Mouse (Mus musculus) G1E (cell line): ENCODE data around the gene Map3k15. TPM values are rescaled to one million over a fixed set of nuclear protein-coding genes. Genes with fewer than 3 reads are reported as not detected.

ENCODE experiments used
- ATAC-seq: 2 replicates; pipeline ENCODE4 v1.8.0; 2016; ENCODE audit warnings: mild to moderate bottlenecking; ENCODE audit not compliant: insufficient number of reproducible peaks, poor library complexity, low FRiP score, severe bottlenecking; ENCODE audit errors: extremely low read depth
- DNase-seq: peaks from one replicate; pipeline ENCODE4 v3.0.0; 2012; ENCODE audit warnings: low spot score
- H3K27me3 ChIP-seq: 2 replicates; pipeline ENCODE4 v1.6.1; 2012; ENCODE audit warnings: mild to moderate bottlenecking, low read length, inconsistent platforms; ENCODE audit not compliant: insufficient read depth
- H3K36me3 ChIP-seq: replicated peaks from 2 replicates; pipeline ENCODE3; 2012; ENCODE audit warnings: mild to moderate bottlenecking, inconsistent platforms
- H3K4me1 ChIP-seq: 2 replicates; pipeline ENCODE4 v1.6.1; 2012; ENCODE audit warnings: low read depth, low read length, inconsistent platforms, mixed read lengths; ENCODE audit not compliant: insufficient read depth
- H3K4me3 ChIP-seq: 2 replicates; pipeline ENCODE4 v1.5.1; 2012; ENCODE audit warnings: low read depth, mild to moderate bottlenecking, inconsistent platforms, low read length, moderate library complexity, mixed read lengths
- H3K9me3 ChIP-seq: replicated peaks from 2 replicates; pipeline ENCODE4 v1.6.1; 2012; ENCODE audit warnings: inconsistent platforms
- CTCF ChIP-seq: IDR thresholded peaks from 2 replicates; pipeline ENCODE4 v1.5.1; 2012; ENCODE audit warnings: low read depth, low read length, inconsistent platforms, mixed read lengths
- GATA1 ChIP-seq: IDR thresholded peaks from 2 replicates; pipeline ENCODE4 v1.6.1; 2012; ENCODE audit warnings: borderline replicate concordance, low read length, inconsistent platforms, mixed read lengths
- GATA2 ChIP-seq: IDR thresholded peaks from 2 replicates; pipeline ENCODE4 v1.6.1; 2012; ENCODE audit warnings: low read depth, low read length, inconsistent platforms, borderline replicate concordance
- POLR2AphosphoS5 ChIP-seq: IDR thresholded peaks from 2 replicates; pipeline ENCODE4 v1.6.1; 2012; ENCODE audit warnings: low read depth, low read length, inconsistent platforms; ENCODE audit not compliant: insufficient replicate concordance
- TAL1 ChIP-seq: conservative IDR thresholded peaks from 2 replicates; pipeline ENCODE4 v1.6.1; 2012; ENCODE audit warnings: low read depth, low read length, inconsistent platforms, mixed read lengths
- polyA plus RNA-seq: library from polyadenylated mRNA; stranded (reverse); fragments of >175 nt; gene quantifications from 2 replicates; pipeline ENCODE4 v1.2.3, GENCODE M21; 2012
- total RNA-seq, 2 experiments: library from RNA; stranded (forward) in 1 of 2; stranded (reverse) in 1 of 2; fragments of 200-1000 nt in 1 of 2; fragments of >200 nt in 1 of 2; fragmentation: Nextera tagmentation in 1 of 2; gene quantifications; 2 replicates each; pipeline ENCODE4 v1.2.3; 2014 to 2017

The Map3k15 gene
- 0.19 TPM in 1 of 2 replicates, not detected in the other for total RNA-seq (2014; fragmentation: Nextera tagmentation)
- total RNA-seq (2017), result 0.33 and 0.52 TPM in 2 replicates
- not detected in 2 replicates for polyA plus RNA-seq

GRCm38 (mm10) chrX:159988002-159988960 is at the start of gene Map3k15:
Gene Map3k15 (plus strand): TSS chrX:159988433.
- no peaks in the 10 kb centered on the region for H3K9me3 ChIP-seq
- ATAC-seq (no peak), DNase-seq (no peak)

DNA sequence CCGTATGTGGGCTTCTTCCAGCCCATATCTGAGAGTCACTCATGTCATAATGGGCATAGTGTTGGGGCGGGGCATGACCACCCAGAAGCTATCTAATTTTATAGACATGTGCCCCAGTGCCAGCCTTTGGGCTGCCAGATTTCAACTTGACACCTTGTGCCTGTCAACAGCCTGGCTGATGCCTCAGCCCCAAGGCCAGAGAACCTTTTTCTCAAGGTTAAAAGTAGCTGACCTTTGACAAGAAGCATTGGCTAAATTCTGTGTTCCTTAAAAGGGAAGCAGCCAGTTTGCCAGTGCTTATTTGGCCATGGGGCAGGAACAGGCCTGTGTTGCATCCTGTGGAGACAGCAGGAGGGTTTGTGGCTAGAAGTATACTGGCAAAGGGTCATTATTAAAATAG is 45.7 kb upstream of the Map3k15 start:
- ATAC-seq, result no peak
- Histone ChIP-seq H3K4me1 (no peaks in the 10 kb centered on the region), H3K27me3 (no peaks in the 10 kb centered on the region), H3K9me3 (no peaks in the 10 kb centered on the region), H3K4me3 (no peak overlapping the region), H3K36me3 (peaks cover 27% of the 10 kb centered on the region)
- DNase-seq, result no peak
- TF ChIP-seq POLR2AphosphoS5 (no peak), GATA2 (no peak), CTCF (no peak), GATA1 (no peak), TAL1 (no peak)

More at GRCm38 (mm10) chrX:159988002-159988960, at the start of gene Map3k15:
- Histone ChIP-seq H3K27me3 (0 out of 2 replicates have a peak, but pooled peaks cover 2% of the 10 kb centered on the region), H3K4me1 (no peaks in the 10 kb centered on the region), H3K4me3 (no peak within 1 kb of the TSS), H3K36me3 (no peaks in the 10 kb centered on the region)
- TF ChIP-seq TAL1, result no peak
- TF ChIP-seq GATA2, result no peak
- no peak for TF ChIP-seq CTCF
- TF ChIP-seq GATA1, result no peak
- no peak for TF ChIP-seq POLR2AphosphoS5

DNA sequence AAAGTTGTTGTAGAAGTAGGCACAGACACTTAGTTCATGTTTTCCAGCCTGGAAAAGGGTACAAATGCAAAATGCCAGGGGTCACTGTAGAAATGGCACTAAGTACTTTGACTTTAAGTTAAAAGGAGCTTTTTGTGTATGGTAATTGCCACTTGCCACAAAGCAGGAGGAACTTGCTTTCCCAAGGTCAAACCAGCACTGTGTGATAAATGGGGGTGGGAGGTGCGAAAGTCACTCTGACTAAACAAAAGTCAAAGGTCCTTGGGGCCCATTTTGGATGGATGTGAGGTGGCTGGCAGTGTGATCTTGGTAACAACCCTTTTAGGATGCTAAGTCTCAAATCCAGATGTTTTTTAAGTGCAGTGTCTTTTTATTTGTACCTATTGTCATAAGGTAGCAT is 44.6 kb upstream of the Map3k15 start:
- Histone ChIP-seq H3K9me3 (no peaks in the 10 kb centered on the region), H3K27me3 (no peaks in the 10 kb centered on the region), H3K4me3 (no peak overlapping the region), H3K36me3 (peaks cover 27% of the 10 kb centered on the region), H3K4me1 (no peaks in the 10 kb centered on the region)
- ATAC-seq, result no peak
- no peak for TF ChIP-seq CTCF
- no peak for DNase-seq

GRCm38 (mm10) chrX:159953546-159954429 is 34.4 kb upstream of the Map3k15 start:
- peaks cover 50% of the 10 kb centered on the region for H3K36me3 ChIP-seq
- H3K9me3 ChIP-seq, result no peaks in the 10 kb centered on the region
- ATAC-seq (no peak), DNase-seq (no peak)
- no peak for TF ChIP-seq CTCF
- TF ChIP-seq GATA2, result no peak
- TF ChIP-seq GATA1, result no peak
- TF ChIP-seq TAL1, result no peak
- TF ChIP-seq POLR2AphosphoS5, result no peak
- no peaks in the 10 kb centered on the region for H3K4me1 ChIP-seq
- no peak overlapping the region for H3K4me3 ChIP-seq
- H3K27me3 ChIP-seq, result no peaks in the 10 kb centered on the region

- Histone ChIP-seq H3K9me3 (no peaks in the 10 kb centered on the region), H3K4me3 (no peak overlapping the region), H3K36me3 (peaks cover 51% of the 10 kb centered on the region), H3K27me3 (no peaks in the 10 kb centered on the region), H3K4me1 (no peaks in the 10 kb centered on the region)
- DNase-seq, result no peak
- TF ChIP-seq GATA2 (no peak), POLR2AphosphoS5 (no peak), TAL1 (no peak), CTCF (no peak), GATA1 (no peak)
- no peak for ATAC-seq
These were observed 33.8 kb upstream of the Map3k15 start for GRCm38 (mm10) chrX:159954430-159954779.

DNA sequence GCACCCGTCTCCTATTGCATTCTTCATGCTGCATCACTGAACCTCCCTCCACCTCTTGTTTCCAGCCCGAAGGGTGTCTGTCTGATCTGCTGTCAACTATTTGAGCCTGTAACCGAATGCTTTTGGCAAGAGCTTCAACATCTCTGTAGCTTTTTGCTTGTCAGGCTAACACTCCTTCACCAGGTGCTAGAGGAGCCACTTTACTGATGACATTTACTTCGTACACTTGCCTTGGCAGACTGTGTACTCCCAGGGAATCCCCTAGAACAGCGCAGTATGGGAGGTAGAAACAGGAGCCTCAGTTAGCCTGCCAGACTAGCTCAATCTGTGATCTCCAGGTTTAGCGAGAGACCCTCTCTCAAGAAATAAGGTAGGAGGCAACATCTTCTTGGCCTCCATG is 32.8 kb upstream of the Map3k15 start:
- no peaks in the 10 kb centered on the region for H3K4me1 ChIP-seq
- no peak for TF ChIP-seq GATA1
- TF ChIP-seq POLR2AphosphoS5, result no peak
- no peak for TF ChIP-seq TAL1
- H3K36me3 ChIP-seq, result peaks cover 51% of the 10 kb centered on the region
- no peak for DNase-seq
- no peaks in the 10 kb centered on the region for H3K27me3 ChIP-seq
- ATAC-seq, result no peak
- no peaks in the 10 kb centered on the region for H3K9me3 ChIP-seq
- no peak overlapping the region for H3K4me3 ChIP-seq
